Mouse (Mus musculus): ENCODE measurements around the gene Gm3435.

DNA sequence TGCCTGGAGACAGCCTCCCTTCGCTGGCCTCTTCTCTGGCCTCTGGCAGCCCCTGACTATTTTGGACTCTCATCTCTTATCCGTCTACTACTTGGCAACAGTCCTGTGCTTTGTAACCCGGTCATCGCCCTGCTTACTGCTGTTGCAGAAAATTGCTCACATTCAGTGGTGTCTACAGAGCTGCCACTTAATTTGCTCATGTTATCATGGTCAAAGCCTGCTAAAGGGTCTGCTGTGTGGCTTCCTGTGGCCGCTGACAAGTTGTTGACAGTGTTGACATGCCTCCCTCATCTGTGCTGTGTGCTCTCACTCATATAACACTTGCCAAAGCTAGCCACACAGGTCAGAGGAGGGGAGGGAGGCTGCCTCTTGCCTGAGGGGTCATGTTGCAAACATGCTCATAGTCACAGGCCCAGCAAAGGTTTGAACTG is 48.2 kb downstream of the Gm3435 start:
- TF ChIP-seq POLR2A (IDR thresholded peaks at IDR 0.05; ENCODE audit: control insufficient read depth, extremely low read depth, insufficient read depth, low read length, poor library complexity) (no peak), CTCF (IDR thresholded peaks at IDR 0.05; ENCODE audit: borderline replicate concordance, control insufficient read depth, extremely low read depth, insufficient read depth, low read length, poor library complexity) (no peak)

All from thymus, adult 2 months (tissue).